9 mouse cellular contexts compared by ENCODE assay signal in the genomic region with DNA sequence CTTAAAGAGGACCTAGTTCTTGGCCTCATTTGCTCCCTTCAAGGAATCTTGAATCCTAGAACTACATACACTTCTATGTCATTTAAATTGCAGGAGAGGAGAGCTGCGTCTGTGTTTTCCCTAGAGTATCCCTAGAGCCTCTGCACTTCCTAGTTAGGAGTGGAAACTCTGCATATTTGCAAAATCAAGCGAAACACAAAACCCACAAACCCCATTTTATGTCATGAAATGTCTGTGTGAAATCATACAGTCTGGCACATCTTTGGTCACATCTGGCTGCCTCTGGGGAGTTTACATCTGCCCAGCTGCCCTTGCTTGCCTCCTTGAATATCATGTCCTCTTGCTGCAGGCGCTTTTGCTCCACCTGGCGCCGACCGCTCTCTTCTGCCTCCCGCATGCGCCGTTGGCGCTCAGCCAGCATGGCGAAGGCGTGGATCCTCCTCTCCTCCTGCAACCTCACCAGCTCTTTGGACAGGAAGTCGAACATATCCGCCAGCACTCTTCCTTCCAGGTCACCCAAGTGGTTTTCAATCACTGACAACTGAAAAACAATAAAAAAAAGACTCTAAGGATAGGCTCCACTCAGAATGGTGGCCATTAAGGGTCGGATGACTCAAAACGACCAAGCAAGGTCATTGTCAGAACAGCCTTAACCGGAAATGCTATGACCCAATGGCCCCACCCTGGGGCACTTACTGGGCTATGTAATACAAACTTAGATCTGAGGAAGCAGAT. TPM values are rescaled to one million over a fixed set of nuclear protein-coding genes. Genes with fewer than 3 reads are reported as not detected.
DNase-seq lines count a peak whose midpoint lies in the region.
"Had no signal": no experiment of that assay in that cellular context is flagged by ENCODE, and none has a peak within 500 bp of the region (broad histone marks: within the 10 kb centered on the region; RNA-seq: fewer than 3 reads in every experiment).

No protein-coding gene starts in this region.

- H3K36me3 ChIP-seq in heart, embryonic 10.5 days, result no peaks in the 10 kb centered on the region
- H3K36me3 ChIP-seq: limb, embryonic 13.5 days had no signal

- 76% methylated on average over 17 of the region's 17 CpGs for WGBS in heart, embryonic 10.5 days

- H3K9me3 ChIP-seq in heart, embryonic 10.5 days, result no peaks in the 10 kb centered on the region
- H3K9me3 ChIP-seq: limb, embryonic 13.5 days had no signal

- H3K4me3 ChIP-seq in heart, embryonic 10.5 days, result no peak overlapping the region
- H3K4me3 ChIP-seq: limb, embryonic 13.5 days had no signal

- H3K4me1 ChIP-seq in heart, embryonic 10.5 days, result peaks cover 4% of the 10 kb centered on the region; the same call in 1 of the 2 replicates

- peak; percentile 21 to 31 for DNase-seq in heart, adult 18-20 months
- DNase-seq in heart, embryonic 10.5 days (ENCODE audit: low spot score), result no peak
- DNase-seq in adrenal gland, adult 2 months, result peak; percentile 83
- peak; percentile 50 for DNase-seq in heart, postnatal 4 days
- DNase-seq in lung, postnatal 10 days, result peak; percentile 78
- DNase-seq in layer of hippocampus, adult 11-12 months (ENCODE audit: low spot score), result no peak
- no peak for DNase-seq in frontal cortex, postnatal 25 days (ENCODE audit: low spot score in 2 of 2)
- no peak for DNase-seq in thymus, postnatal 10 days (ENCODE audit: low spot score in 2 of 2)

- H3K27me3 ChIP-seq in heart, embryonic 10.5 days (ENCODE audit: insufficient read depth, poor library complexity, severe bottlenecking), result no peaks in the 10 kb centered on the region
- H3K27me3 ChIP-seq: limb, embryonic 13.5 days had no signal

- H3K27ac ChIP-seq in heart, embryonic 10.5 days, result no peak overlapping the region
- H3K27ac ChIP-seq: limb, embryonic 13.5 days had no signal

RNA-seq across cellular contexts. Expression of a gene that starts 10.0 kb away (rescaled TPM):
- not detected for total RNA-seq in heart, adult 18-20 months (2021)
- polyA plus RNA-seq in heart, embryonic 10.5 days (2016; fragmentation: Nextera tagmentation; extraction: Ambion mirVana), result 0.08 TPM in 1 of 2 replicates, not detected in the other
- total RNA-seq in adrenal gland, adult 2 months (2021), result under 1 TPM in 1 of 2 experiments, not detected in 1; 0.20 TPM
- not detected in 2 replicates for polyA plus RNA-seq in adrenal gland, adult 2 months (2012; rRNA removed)
- total RNA-seq in heart, postnatal 4 days (2021), result not detected
- polyA plus RNA-seq: limb, embryonic 13.5 days had no signal

RNA-seq across cellular contexts. Expression of a gene that starts 37.3 kb away (rescaled TPM):
- under 1 TPM in 1 of 2 experiments, not detected in 1; 0.13 TPM for total RNA-seq in heart, adult 18-20 months (2021)
- 0.06 and 0.12 TPM in 2 replicates for polyA plus RNA-seq in heart, embryonic 10.5 days (2016; fragmentation: Nextera tagmentation; extraction: Ambion mirVana)
- under 1 TPM; 0.37 to 0.97 TPM for total RNA-seq in adrenal gland, adult 2 months (2021)
- polyA plus RNA-seq in adrenal gland, adult 2 months (2012; rRNA removed), result 0.04 TPM in 1 of 2 replicates, not detected in the other
- under 1 TPM in 1 of 2 experiments, not detected in 1; 0.09 TPM for total RNA-seq in heart, postnatal 4 days (2021)

RNA-seq across cellular contexts. Expression of a gene that starts 42.2 kb away (rescaled TPM):
- total RNA-seq in heart, adult 18-20 months (2021), result 100 to 1,000 TPM; 345 to 380 TPM
- 287 and 339 TPM in 2 replicates for polyA plus RNA-seq in heart, embryonic 10.5 days (2016; fragmentation: Nextera tagmentation; extraction: Ambion mirVana)
- total RNA-seq in adrenal gland, adult 2 months (2021), result 100 to 1,000 TPM; 223 to 312 TPM
- polyA plus RNA-seq in adrenal gland, adult 2 months (2012; rRNA removed), result 34.7 and 43.0 TPM in 2 replicates
- 100 to 1,000 TPM; 203 to 222 TPM for total RNA-seq in heart, postnatal 4 days (2021)

RNA-seq across cellular contexts. Expression of a gene that starts 42.2 kb away (rescaled TPM):
- 1 to 10 TPM in 1 of 2 experiments, not detected in 1; 1.4 TPM for total RNA-seq in heart, adult 18-20 months (2021)
- polyA plus RNA-seq in heart, embryonic 10.5 days (2016; fragmentation: Nextera tagmentation; extraction: Ambion mirVana), result 1.3 and 4.6 TPM in 2 replicates
- under 1 TPM in 1 of 2 experiments, not detected in 1; 0.93 TPM for total RNA-seq in adrenal gland, adult 2 months (2021)
- polyA plus RNA-seq in adrenal gland, adult 2 months (2012; rRNA removed), result 4.4 TPM in 1 of 2 replicates, not detected in the other
- 1 to 10 TPM; 1.1 to 1.6 TPM for total RNA-seq in heart, postnatal 4 days (2021)
- polyA plus RNA-seq: limb, embryonic 13.5 days had no signal

RNA-seq across cellular contexts. Expression of a gene that starts 57.4 kb away (rescaled TPM):
- total RNA-seq in heart, adult 18-20 months (2021), result 100 to 1,000 TPM; 515 to 590 TPM
- polyA plus RNA-seq in heart, embryonic 10.5 days (2016; fragmentation: Nextera tagmentation; extraction: Ambion mirVana), result 230 and 378 TPM in 2 replicates
- total RNA-seq in adrenal gland, adult 2 months (2021), result 1 to 10 TPM; 1.4 to 3.6 TPM
- 2.3 and 2.9 TPM in 2 replicates for polyA plus RNA-seq in adrenal gland, adult 2 months (2012; rRNA removed)
- total RNA-seq in heart, postnatal 4 days (2021), result 100 to 1,000 TPM; 764 to 831 TPM

Comparison
In these comparisons a context has a peak if more than half of its experiments do, and no peak if none do; other contexts are left out.
1. DNase-seq: peak in heart, adult 18-20 months (2 of 2), adrenal gland, adult 2 months (single experiment), heart, postnatal 4 days (single experiment) and lung, postnatal 10 days (single experiment); none in heart, embryonic 10.5 days (single experiment), layer of hippocampus, adult 11-12 months (single experiment), frontal cortex, postnatal 25 days (0 of 2) and thymus, postnatal 10 days (0 of 2).